Mouse (Mus musculus) neural tube, embryonic 11.5 days (tissue): ENCODE measurements around the gene Chd1. TPM values are rescaled to one million over a fixed set of nuclear protein-coding genes. Genes with fewer than 3 reads are reported as not detected.
A peak's percentile ranks its signal among the peaks of the same experiment; 100 is the strongest.

Experiments used
- ATAC-seq: fragments of 200-750 bp; cut with Nextera tagmentation; 2 replicates; pipeline ENCODE4 v1.8.0; 2017; ENCODE audit warnings: moderate number of reproducible peaks, mild to moderate bottlenecking, moderate TSS enrichment, moderate library complexity; ENCODE audit not compliant: insufficient read depth, low FRiP score, low TSS enrichment
- DNase-seq: peaks from one replicate; pipeline ENCODE4 v3.0.0-alpha.2; 2015; ENCODE audit warnings: low spot score
- H3K27ac ChIP-seq: fragments of 300-500 bp; sonication (generic); 2 replicates; pipeline ENCODE4 v1.5.1; 2014; ENCODE audit warnings: low read depth, mild to moderate bottlenecking, low read length
- H3K27me3 ChIP-seq: fragments of 300-500 bp; sonication (generic); 2 replicates; pipeline ENCODE4 v1.6.1; 2014; ENCODE audit warnings: mild to moderate bottlenecking, low read length, mixed read lengths; ENCODE audit not compliant: control insufficient read depth, insufficient read depth
- H3K36me3 ChIP-seq: fragments of 300-500 bp; sonication (generic); 2 replicates; pipeline ENCODE4 v1.6.1; 2014; ENCODE audit warnings: mild to moderate bottlenecking, low read length, moderate library complexity, mixed read lengths; ENCODE audit not compliant: control insufficient read depth, insufficient read depth
- H3K4me1 ChIP-seq: fragments of 300-500 bp; sonication (generic); 2 replicates; pipeline ENCODE4 v1.6.1; 2014; ENCODE audit warnings: low read length, mixed read lengths; ENCODE audit not compliant: control insufficient read depth, insufficient read depth
- H3K4me2 ChIP-seq: fragments of 300-500 bp; sonication (generic); 2 replicates; pipeline ENCODE4 v1.6.1; 2014; ENCODE audit warnings: low read depth, mild to moderate bottlenecking, moderate library complexity
- H3K4me3 ChIP-seq: fragments of 300-500 bp; sonication (generic); 2 replicates; pipeline ENCODE4 v1.5.1; 2014; ENCODE audit warnings: low read depth, low read length
- H3K9ac ChIP-seq: fragments of 300-500 bp; sonication (generic); 2 replicates; pipeline ENCODE4 v1.6.1; 2014; ENCODE audit warnings: mild to moderate bottlenecking, low read length
- H3K9me3 ChIP-seq: fragments of 300-500 bp; sonication (generic); 2 replicates; pipeline ENCODE4 v1.6.1; 2016; ENCODE audit warnings: low read length; ENCODE audit not compliant: control insufficient read depth
- WGBS: fragments of 180-500 bp; shearing (Covaris S2); extraction: QIAGEN DNeasy Blood & Tissue Kit; methylation state at CpG from one replicate; pipeline ENCODE4 v1.1.7; 2014; 5-methylcytosine and 5-hydroxymethylcytosine counted together
- polyA plus RNA-seq: library from polyadenylated mRNA; unstranded; fragments of >200 nt; fragmentation: Nextera tagmentation; extraction: Ambion mirVana; gene quantifications from 2 replicates; pipeline ENCODE4 v1.2.1, GENCODE M21; 2014

Gene Chd1
- 38.8 and 39.7 TPM in 2 replicates for polyA plus RNA-seq

DNA sequence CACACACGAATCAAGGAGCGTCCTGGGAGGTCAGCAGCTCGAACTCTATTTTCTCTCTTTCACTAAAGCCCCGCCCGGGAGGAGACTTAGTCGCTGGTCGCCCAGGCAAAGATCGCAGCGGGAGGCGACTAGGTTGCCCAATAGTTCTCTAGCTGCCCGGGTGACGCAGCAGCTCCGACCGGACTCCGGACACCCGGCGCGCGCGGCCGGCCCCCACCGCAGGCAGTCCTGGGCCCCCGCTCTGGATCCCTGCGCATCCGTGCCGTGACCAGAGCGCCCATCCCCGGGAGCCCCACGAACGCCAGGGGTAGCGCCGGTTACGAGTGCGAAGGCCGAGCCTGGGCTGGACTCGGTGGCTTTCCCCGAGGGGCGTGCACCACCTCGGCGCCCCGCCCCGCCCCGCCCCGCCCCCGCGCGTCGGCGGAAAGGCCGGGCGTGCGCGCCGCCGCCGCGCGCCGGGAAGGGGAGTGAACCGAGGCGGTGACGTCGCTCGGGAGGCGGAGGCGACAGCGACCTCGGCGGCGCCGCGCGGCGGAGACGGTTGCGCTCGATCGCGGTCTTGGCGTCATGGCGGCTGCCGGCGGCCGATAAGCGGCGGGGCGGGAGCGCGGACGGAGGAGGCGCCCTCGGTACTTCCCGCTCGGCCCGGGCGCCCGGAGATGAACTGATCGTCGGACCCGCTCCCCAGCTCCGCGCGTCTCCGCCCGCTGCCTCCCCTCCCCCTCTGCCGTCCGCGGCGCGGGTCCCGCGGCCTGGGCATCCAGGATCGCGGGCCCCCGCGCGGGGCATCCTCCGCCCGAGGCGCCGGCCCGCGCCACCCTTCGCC is at the start of gene Chd1:
Gene Chd1 (plus strand): TSS at position 493 of the 826 bp plus-strand sequence.
- Histone ChIP-seq H3K36me3 (peaks cover 3% of the 10 kb centered on the region; the same call in 1 of the 2 replicates), H3K4me3 (peak within 1 kb of the TSS; percentile 93), H3K9me3 (no peaks in the 10 kb centered on the region), H3K27ac (peak within 1 kb of the TSS; percentile 97), H3K9ac (peak within 1 kb of the TSS; percentile 93), H3K4me1 (peaks cover 3% of the 10 kb centered on the region; the same call in 1 of the 2 replicates), H3K27me3 (no peaks in the 10 kb centered on the region), H3K4me2 (peak within 1 kb of the TSS; percentile 88)
- ATAC-seq = peak; percentile 94
- WGBS = under 1% methylated on average over 110 of the region's 124 CpGs
- peak; percentile 92 for DNase-seq

DNA sequence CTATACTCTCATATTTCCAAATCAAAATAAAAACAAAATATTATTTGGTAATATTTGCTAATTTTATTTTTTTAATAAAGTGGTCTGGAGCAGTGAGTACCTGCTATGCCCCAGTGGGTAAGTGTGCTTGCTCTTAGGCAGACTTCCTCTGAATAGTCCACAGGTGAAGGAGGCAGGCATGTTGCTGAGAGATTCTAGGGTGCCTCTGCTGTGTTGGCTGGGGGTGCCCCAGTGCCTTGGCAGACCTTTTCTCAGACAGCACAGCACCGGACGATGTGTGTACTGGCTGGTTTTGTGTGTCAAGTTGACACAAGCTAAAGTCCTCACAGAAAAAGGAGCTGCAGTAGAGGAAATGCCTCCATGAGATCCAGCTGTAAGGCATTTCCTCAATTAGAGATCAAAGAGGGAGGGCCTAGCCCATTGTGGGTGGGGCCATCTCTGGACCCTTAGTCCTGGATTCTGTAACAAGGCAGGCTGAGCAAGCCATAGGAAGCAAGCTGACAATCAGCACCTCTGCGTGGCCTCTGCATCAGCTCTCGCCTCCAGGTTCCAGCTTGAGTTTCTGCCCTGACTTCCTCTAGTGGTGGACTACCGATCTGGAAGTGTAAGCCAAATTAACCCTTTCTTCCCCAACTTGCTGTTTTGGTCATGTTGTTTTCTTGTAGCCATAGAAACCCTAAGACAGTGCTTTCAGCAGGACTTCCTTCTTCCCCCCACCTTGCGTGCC is 47.7 kb upstream of the Chd1 start:
- no peaks in the 10 kb centered on the region for H3K4me1 ChIP-seq
- no peak overlapping the region for H3K27ac ChIP-seq
- no peaks in the 10 kb centered on the region for H3K27me3 ChIP-seq
- no peak overlapping the region for H3K4me2 ChIP-seq
- H3K36me3 ChIP-seq = no peaks in the 10 kb centered on the region
- 28% methylated on average over 6 of the region's 6 CpGs for WGBS
- no peaks in the 10 kb centered on the region for H3K9me3 ChIP-seq
- no peak overlapping the region for H3K9ac ChIP-seq
- peak; percentile 52 for DNase-seq
- no peak for ATAC-seq
- H3K4me3 ChIP-seq = no peak overlapping the region

DNA sequence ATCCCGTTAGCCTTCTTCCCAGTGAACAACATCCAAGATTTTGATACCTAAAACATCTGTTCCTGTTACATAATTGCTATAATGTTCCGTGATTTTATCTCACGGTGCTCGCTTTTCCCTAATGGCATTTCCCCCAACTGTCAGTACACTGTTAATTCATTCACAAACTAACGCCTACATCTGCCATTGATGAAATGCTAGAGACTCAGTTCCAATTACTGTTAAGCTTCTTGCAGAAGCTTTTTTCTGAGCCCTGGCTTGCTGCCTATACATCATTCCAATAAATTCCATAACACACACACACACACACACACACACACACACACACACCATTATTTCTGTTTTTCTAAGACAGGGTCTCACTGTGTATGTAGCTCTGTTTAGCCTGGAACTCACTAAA is 31.9 kb upstream of the Chd1 start:
- H3K4me2 ChIP-seq = no peak overlapping the region
- H3K9ac ChIP-seq = no peak overlapping the region
- H3K27ac ChIP-seq = no peak overlapping the region
- no peak for ATAC-seq
- 88% methylated on average over 5 of the region's 5 CpGs for WGBS
- H3K36me3 ChIP-seq = no peaks in the 10 kb centered on the region
- DNase-seq = no peak
- H3K4me1 ChIP-seq = no peaks in the 10 kb centered on the region
- no peak overlapping the region for H3K4me3 ChIP-seq
- no peaks in the 10 kb centered on the region for H3K9me3 ChIP-seq
- H3K27me3 ChIP-seq = no peaks in the 10 kb centered on the region

DNA sequence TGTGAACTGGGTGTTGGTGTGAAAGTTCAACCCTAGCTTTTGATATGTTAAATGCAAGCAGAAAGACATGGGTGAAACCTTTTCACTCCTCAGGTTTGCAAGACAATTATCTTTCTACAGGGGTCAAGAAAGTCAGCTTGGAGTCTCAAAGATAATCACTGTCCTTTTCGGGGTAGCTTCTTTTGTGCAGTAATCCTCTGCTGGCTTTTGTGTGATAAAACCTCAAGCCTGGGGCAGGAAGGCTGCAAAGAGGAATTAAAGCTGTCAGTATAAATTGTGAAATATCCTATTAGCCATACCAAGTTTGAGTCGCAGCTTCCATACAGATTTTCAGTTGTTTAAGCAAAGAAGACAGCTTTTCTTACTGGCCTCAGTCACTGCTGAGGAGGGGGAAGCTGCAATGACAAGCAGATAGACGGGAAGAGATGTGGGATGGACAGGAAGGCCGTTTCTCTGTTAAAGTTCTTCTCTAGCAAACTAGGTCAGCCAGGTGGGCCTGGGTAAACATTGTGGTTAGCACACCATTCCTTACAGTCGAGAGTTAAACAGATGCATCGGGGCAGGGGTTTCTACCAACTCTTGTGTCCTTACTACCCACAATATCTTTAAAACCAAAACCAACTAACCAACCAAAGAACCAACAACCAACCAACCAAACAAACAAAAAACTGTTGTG is 26.7 kb upstream of the Chd1 start:
- Histone ChIP-seq H3K9me3 (no peaks in the 10 kb centered on the region), H3K36me3 (no peaks in the 10 kb centered on the region), H3K4me3 (no peak overlapping the region), H3K4me1 (no peaks in the 10 kb centered on the region), H3K27ac (no peak overlapping the region), H3K4me2 (no peak overlapping the region), H3K9ac (no peak overlapping the region), H3K27me3 (no peaks in the 10 kb centered on the region)
- WGBS = 29% methylated on average over 6 of the region's 6 CpGs
- DNase-seq (no peak), ATAC-seq (no peak)

DNA sequence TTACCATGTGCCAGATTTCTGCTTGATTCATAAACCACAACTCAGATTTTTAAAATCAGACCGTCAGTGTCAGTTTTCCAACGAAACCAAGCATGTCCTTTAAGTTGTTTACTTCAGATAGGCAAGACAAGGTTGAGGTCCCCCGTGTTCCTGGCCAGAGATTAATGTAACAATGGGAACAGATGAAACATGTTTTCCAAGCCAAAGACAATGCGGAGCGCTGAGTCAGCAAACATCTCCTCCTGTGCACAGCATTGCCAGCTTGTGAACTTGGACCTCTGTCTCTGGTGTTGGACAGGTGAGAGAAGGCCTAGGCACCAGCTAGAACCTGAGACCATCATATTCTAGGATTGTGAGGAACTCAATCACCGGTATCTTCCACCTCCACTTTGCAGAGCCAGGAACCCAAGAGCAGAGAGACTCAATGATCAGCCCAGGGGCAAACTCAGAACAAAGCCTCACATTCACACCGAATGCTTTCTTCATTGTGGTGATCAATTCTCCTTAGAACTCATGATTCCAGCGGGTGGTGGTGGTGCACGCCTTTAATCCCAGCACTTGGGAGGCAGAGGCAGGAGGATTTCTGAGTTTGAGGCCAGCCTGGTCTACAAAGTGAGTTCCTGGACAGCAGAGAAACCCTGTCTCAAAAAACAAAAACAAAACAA is 24.7 kb upstream of the Chd1 start:
- H3K4me2 ChIP-seq = no peak overlapping the region
- H3K9me3 ChIP-seq = no peaks in the 10 kb centered on the region
- H3K27me3 ChIP-seq = no peaks in the 10 kb centered on the region
- no peaks in the 10 kb centered on the region for H3K36me3 ChIP-seq
- 86% methylated on average over 9 of the region's 9 CpGs for WGBS
- ATAC-seq (no peak), DNase-seq (no peak)
- H3K9ac ChIP-seq = no peak overlapping the region
- no peak overlapping the region for H3K4me3 ChIP-seq
- H3K4me1 ChIP-seq = no peaks in the 10 kb centered on the region
- H3K27ac ChIP-seq = no peak overlapping the region

DNA sequence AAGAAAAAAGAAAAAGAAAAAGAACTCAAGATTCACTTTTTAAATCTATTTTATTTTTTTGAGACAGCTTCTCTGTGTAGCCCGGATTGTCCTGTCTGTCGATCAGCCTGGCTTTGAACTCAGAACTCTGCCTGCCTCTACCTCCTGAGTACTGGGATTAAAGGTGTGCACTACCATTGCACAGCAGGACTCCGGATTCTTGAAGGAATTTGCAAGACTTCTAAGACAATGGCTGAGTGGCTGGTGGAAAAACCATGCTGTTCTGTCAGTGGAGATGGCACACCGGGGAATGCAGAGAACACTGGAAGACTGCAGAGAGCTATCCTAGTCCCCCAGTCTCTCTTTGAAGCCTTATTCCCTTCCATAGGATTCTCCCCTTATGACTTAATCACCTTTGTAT is 24.1 kb upstream of the Chd1 start:
- H3K9ac ChIP-seq = no peak overlapping the region
- no peak overlapping the region for H3K27ac ChIP-seq
- no peaks in the 10 kb centered on the region for H3K27me3 ChIP-seq
- no peaks in the 10 kb centered on the region for H3K4me1 ChIP-seq
- no peaks in the 10 kb centered on the region for H3K36me3 ChIP-seq
- DNase-seq = no peak
- WGBS = 86% methylated on average over 4 of the region's 4 CpGs
- no peak overlapping the region for H3K4me3 ChIP-seq
- no peaks in the 10 kb centered on the region for H3K9me3 ChIP-seq
- ATAC-seq = no peak
- no peak overlapping the region for H3K4me2 ChIP-seq

DNA sequence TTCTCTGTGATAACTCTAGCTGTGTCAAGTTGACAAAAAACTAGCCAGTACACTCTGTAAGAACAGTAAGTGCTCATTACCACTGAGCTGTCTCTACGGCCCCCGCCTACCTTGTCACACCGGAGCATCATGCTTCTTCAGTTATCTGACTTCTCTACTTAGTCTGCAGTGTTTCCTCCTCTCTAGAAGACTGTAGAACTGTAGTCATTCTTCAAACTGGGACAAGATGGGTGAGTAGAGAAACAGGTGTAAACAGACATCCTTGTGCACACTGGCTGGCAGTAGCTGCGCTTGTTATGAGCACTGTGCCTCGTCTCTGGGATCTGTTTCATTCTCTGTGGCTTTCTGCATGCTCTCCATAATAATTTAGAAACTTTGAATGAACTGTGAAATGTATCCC is 18.4 kb upstream of the Chd1 start:
- Histone ChIP-seq H3K27me3 (no peaks in the 10 kb centered on the region), H3K4me3 (no peak overlapping the region), H3K4me2 (no peak overlapping the region), H3K4me1 (no peaks in the 10 kb centered on the region), H3K9me3 (no peaks in the 10 kb centered on the region), H3K36me3 (no peaks in the 10 kb centered on the region), H3K9ac (no peak overlapping the region), H3K27ac (no peak overlapping the region)
- ATAC-seq (no peak), DNase-seq (no peak)
- 94% methylated on average over 5 of the region's 5 CpGs for WGBS

DNA sequence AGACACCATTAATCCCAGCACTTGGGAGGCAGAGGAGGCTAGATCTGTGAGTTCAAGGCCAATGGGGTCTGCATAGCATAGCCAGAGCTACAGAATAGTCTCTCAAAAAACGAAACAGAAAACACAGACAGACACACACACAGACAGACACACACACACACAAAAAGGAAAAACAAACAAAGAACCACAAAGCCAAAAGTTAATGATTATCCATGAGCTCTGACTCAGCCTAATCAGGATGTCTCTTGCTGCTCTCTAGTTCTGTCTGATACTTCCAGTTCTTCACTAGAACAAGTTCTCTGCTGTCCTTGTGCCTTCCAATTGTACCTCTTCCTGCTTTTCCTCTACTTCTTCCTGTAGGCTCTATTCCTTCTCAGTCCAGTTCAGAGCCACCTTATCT is 14.5 kb upstream of the Chd1 start:
- no peak overlapping the region for H3K4me3 ChIP-seq
- ATAC-seq = no peak
- H3K4me2 ChIP-seq = no peak overlapping the region
- WGBS = 59% methylated on average over 1 of the region's 1 CpGs
- no peaks in the 10 kb centered on the region for H3K36me3 ChIP-seq
- H3K9me3 ChIP-seq = no peaks in the 10 kb centered on the region
- H3K9ac ChIP-seq = no peak overlapping the region
- no peak for DNase-seq
- no peaks in the 10 kb centered on the region for H3K4me1 ChIP-seq
- no peaks in the 10 kb centered on the region for H3K27me3 ChIP-seq
- H3K27ac ChIP-seq = no peak overlapping the region
